Mouse (Mus musculus) megakaryocyte-erythroid progenitor cell, adult 5-6 weeks (primary cell): Measurements from ENCODE around the gene Stxbp6. TPM values are rescaled to one million over a fixed set of nuclear protein-coding genes. Genes with fewer than 3 reads are reported as not detected.
"Not testable (repeated sequence)": the region's sequence is repeated elsewhere in the genome, so short reads cannot be mapped to it uniquely, and the experiment has no call there.

Experiments
- ATAC-seq: replicated peaks from 2 replicates; pipeline ENCODE4 v1.8.0; 2016; ENCODE audit warnings: mild to moderate bottlenecking, inconsistent platforms; ENCODE audit not compliant: severe bottlenecking, poor library complexity, low FRiP score, low TSS enrichment
- total RNA-seq, 2 experiments: library from RNA; stranded (forward) in 1 of 2; stranded (reverse) in 1 of 2; fragments of 200-1000, 215-1000 nt in 1 of 2; fragments of >200 nt in 1 of 2; fragmentation: Nextera tagmentation in 1 of 2; gene quantifications; 2 replicates each; pipeline ENCODE4 v1.2.3; 2014 to 2017

The Stxbp6 gene
- total RNA-seq (2014; fragmentation: Nextera tagmentation), result not detected in 2 replicates
- 0.27 TPM in 1 of 2 replicates, not detected in the other for total RNA-seq (2017)

DNA sequence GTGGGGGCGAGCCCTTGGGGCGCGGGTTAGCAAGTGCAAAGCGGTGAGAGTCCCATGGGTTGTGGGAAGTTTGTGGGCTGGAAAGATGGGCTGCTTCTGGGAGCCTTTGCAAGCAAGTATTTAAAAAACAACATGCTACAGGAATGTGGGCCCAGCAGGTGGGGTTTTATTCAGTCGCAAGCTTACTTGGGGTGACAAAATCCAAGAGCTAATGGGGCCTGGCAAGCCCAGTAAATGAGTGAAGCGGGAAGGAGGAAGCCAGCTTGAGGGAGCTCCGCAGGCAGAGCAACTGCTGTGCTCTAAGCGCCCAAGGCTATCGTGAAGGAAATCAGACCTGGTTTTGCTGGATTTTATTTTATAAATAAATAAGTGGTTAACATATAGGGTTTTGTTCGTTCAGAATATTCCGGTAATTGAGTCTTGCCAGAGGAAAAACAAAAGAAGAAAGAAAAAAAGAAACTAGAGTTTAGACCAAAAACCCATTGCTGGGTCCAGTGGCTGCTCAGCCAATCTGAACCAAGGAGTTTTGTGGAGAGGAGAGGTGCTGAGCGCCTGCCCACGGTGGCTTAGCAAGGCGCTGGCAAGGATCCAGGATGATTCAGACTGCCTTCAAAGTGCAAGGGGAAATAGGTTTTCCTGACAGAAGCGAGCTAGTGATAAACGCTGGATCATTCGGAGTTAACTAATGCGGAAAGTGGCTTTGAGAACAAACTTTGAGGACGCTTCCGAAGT lies at the start of gene Stxbp6:
TSS of gene Stxbp6 (minus strand) at position 99 of the 732 bp plus-strand sequence.
- no peak; the same call in 1 of the 2 replicates for ATAC-seq

DNA sequence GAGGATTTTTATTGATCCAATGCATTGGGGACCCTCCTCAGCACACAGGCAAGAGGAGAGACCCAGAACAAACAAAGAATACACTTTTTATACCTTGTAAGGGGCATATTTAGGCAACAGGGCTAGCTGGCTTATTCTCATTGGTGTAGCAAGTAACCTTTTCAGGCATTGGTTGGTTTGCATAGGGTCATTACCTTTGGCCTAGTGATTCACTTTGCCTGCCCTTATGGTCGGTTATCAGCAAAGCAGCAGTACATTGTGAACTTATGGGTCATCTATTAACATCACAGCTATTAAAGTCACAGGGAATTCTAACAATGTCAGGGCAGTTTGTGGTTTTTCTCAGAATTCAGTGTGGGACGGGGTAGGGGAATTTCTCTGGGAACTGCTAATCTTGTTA lies 28.4 kb upstream of the Stxbp6 start:
- not testable (repeated sequence) for ATAC-seq

DNA sequence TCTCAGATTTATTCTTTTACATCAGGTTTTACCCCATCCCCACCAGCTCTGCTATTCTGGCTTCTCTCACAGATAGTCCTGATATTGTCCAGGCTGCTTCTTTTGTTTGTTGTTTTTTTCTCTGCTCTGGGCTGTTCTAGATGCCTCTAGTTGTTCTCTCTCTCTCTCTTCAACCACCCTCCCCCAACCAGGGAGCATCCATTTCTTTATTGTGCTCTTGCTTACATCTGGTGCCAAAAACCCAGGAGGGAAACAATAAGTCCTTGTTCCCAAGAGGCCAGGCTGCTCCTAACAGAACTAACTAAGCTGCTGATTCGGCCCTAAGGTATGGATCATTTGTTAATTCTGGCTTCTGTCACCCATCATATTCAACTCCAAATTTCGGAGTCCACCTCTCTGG lies 19.2 kb upstream of the Stxbp6 start:
- ATAC-seq, result no peak

DNA sequence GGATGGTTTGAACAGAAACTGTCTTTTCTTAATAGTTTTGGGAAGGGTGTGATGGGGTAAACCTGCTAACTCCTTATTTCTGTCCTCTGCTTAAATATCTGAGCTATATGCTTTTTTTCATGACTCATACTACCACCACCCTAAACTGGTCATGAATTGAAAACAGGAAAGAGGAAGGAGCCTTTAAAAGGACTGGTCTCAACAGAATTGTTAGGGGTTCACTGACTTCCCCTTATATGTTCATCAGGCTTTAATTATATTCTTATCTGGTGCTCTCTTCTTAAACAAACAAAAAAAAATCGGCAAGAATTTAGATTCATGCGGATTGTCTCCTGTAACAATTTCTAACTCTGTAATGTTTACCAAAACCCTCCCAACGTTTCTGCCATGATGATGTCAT lies 17.9 kb upstream of the Stxbp6 start:
- ATAC-seq, result no peak

DNA sequence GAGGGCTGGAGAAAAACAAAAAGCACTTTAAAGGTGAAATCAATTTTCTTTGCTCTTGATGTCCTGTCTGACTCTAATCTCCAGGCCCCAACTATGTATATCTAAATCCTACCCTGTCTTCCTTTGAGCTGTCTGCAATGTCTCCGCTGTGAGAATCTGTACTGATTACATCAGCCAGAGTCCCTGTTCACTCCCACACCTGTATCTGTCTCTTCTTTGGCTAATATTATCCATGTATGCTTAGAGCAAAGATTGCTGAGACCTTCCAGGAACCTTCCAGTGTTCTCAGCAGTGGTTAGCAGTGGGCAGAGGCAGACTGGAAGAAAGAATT lies 8.6 kb upstream of the Stxbp6 start:
- ATAC-seq, result no peak

DNA sequence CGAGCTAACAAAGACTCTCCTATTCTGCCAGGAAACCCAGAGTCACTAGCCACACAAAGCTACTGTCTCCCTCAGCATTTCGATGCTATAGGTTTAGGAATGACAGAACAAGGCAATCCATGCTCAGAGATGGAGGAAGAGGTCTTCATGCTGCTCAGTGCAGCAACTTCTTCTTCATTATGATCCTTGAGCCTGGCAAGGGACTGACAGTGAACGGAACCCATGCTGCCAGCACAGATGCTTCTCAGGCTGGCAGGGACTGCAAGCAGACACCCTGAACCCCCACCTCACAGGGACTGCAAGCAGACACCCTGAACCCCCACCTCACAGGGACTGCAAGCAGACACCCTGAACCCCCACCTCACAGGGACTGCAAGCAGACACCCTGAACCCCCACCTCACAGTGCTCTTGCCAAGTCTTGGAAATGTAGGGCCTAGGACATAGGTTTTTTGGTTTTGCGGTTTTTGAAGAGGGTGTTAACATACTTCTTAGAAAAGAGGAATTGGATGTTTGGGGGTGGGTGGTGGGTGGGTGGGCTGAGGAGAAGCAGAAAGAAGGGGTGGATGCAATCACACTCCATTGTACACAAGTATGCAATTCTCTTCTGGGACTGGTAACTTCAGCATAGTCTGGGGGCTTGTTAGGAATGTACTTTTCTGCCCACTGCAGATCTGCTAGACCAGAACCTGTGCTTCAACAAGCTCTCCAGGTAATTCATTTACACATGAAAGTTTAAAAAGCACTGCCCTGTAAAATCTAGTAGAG lies 8.1 kb upstream of the Stxbp6 start:
- no peak for ATAC-seq

DNA sequence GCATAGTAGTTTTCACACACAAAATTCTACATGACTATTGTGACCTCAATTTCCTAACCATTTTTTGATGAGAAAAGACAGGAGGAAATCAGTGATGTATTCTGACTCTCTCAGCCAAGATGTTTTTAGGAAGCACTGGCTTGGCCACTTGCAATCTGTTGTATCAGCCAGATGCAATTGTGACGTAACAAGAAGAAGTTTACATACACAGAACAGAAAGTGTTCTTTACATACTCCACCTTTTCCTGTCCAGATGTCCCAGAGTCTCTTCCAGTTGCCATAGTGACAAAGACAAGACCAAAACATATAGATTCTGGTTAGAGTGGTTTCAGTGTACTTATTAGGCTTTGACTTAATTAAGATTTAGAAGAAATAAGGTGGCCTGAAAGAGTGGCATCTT lies 7.1 kb upstream of the Stxbp6 start:
- no peak for ATAC-seq

DNA sequence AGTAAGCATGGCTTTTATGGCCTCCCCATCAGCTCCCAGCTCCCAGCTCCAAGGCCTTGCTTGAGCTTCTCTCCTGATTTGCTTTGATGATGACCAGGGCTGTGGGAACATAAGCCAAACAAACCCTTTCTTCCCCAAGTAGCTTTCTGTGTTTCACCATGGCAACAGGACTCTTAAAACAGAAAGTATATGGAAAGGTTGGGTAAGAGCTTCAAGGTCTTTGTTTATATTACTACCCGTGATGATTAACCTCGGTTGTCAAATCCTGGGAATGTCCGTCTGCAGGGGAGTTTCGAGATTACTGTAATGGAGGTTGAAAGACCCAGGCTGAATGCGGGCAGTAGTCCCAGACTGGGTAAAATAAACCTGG lies 6.2 kb upstream of the Stxbp6 start:
- no peak for ATAC-seq

DNA sequence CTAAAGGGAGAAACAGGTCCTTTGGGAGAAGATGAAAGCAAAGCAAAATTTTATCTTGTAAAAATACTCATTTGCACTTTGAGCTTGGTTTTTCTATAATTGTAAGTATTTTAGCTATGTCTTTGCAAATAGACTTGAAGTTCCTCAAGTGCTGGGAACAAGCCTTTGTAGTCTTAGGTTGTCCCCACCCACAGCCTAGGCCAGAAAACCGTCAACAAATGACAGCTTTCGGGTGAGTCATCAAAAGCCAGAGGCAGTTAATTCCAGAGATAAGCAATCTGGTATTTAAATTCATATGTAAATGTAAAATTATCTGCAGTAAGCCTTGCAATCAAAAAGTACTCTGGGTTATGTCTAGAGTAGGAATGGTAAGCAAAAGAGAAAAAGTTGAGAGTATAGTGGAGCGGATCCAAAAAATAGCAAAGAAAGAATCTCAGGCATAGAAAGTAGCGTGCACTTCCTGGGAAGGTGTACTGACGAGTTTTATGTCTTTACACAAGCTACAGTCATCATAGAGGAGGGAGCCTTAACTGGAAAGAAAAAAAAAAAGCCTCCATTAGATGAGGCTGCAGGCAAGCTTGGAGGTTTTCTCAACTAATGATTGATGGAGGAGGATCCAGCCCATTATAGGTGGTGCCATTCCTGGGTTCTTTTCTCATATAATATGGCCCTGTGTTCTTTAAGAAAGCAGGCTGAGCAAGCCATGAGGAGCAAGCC lies 5.7 kb upstream of the Stxbp6 start:
- ATAC-seq, result no peak

DNA sequence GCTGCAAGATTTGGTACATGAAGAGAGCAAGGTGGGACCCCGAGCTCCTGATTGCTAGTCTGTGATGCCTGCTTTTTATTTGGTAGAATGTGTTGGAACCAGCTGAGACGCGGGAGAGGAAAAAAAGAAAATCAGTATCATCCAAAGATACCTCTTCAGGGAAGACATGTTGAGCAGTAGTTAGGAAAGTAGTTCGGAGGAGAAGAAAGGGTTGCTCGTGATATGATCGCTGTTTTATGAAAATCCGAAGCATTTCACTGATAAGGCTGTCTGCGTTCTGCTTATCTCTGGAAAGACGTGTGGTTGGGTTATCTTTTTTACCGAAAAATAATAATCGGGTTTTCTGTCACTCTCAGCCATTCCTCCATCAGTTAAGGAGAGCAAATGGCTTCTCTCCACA lies 1.1 kb upstream of the Stxbp6 start:
- ATAC-seq, result no peak

DNA sequence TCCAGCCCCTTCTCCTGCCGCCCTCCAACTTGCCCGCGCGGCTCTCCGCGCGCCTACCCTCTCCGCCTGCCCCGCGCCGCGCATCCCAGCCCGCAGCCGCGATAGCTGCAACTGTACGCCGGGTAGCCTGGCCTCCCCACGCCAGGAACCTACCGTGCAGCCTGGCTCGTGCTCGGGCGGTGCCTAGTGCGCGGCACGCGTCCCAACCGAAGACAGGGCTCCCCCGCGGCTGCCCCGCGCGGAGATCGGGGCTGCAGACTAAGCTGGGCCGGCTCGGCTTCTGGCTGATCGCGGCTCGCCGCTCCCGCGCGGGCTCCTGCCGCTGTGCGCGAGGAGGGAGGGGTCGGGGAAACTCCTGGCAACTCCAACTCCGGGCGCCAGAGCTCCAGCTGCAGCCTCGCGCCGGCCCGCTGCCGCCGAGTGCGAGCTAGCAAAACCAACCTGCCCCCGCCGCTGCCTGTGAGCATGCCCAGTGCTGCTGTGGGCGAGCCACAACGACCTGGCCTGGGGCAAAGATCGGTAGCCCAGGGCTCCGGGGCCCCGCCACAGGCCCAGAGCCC lies 387 bp downstream of the Stxbp6 start:
- ATAC-seq, result peak; percentile 55

DNA sequence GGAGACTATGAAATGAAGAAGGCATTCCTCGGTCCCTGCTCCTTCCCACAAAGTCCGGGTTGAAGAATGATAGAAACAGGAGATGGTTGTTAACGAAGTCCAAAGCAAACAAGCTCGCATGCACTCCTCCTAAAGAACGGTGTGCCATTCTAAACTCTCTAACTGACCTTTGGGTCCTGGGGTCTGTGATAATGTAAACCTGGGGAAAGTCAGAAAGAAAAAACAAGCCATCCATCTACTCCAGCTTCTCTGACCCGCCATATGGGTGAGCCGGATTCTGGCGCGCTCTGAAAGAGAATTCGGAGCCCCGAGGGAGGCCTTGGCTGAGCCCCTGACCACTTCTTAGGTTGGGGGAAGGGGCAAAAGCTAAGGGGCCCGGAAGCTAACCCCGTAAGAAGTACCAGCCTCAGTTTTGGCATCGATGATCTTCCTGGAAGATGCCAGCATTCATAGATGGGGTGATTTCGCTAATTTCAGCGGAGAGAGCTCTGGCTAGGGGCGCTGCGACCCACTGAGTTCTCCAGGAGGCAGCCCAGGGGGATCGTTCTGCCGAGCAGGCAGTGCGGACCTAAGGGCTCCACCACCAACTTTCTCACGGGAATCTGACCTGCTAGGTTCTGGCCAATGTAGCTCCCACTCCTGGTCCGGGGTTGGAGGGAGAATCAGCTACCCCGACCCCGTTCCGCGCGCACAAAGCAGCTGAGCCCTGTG lies 1.0 kb downstream of the Stxbp6 start:
- ATAC-seq, result no peak

DNA sequence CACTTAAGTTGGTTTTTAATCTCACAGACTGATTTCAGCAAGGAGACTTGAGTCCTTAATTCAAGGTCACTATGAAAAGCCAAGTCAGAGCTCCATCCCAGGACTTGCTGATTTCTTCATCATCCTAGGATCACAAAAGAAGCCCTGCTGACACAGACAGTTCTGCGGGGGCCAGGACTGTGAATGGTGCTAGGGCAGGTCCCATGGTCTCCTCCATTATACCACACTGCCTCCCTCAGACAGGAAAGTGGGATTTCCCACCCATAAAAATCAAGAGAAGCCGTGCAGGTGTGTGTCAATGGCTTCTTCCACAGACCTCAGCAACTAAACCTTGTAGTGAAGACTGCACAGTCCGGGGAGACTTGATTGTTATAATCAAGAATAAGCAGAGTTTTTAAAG lies 2.3 kb downstream of the Stxbp6 start:
- ATAC-seq, result no peak

DNA sequence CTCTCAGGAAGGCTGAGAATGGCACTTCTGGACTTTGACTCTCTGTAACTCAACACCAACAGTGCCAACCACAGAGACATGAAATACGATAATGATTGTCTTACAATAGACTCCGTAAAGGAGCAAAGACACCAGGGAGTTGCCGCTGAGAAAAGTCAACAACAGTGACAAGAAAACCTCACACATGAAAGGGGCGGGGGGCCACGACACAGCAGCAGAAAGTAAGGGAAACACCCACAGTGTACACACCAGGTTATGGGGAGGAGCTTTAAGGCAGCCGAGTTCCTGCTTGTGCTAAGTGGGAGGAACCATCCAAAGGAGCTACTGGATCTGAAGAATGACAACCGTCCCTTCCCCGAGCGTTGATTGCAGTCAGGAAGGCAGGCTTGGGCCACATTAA lies 4.3 kb downstream of the Stxbp6 start:
- no peak for ATAC-seq

DNA sequence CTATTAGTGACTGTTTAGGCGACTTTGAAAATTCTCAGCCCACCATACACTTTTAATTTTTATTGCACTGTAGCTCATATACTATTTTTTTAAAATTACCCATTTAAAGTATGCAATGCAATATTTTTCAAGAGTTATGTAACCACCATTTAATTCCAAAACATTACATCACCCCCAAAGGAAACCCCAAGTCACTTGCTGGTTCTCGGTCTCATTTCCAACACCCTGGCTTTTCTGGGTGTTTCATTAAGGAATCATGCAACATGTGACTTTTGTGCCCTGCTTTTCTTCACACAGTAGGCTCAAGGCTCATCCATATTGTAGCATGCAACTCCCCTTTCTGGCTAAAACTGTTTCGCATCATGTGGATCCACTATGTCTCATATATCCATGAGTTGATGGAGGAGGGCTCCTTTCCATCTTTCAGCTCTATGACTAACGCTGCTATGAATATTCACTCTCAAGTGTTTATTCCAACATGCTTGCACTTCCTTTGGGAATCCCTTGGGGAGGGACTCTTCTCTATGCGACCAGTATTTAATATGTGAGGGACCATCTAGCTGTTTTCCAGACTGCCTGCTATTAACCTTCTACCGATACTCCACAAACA lies 6.3 kb downstream of the Stxbp6 start:
- ATAC-seq, result no peak

DNA sequence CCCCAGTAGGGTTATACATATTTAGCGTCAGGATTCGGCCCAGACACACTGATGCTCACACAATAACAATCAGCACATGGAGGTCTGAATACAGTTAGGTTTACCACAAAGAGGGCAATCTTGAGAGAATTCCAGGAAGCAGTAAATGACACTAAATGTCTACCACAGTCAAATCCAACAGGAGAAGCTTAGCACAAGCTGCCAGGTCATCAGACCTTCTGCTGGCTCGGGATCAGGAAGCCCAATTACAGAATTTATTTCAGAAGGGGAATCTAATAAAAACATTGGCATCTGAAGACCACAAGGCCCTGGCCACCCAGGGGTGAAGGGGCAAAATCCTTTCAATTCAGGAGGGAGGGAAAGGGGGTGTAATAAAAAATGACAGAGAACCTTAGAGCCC lies 6.8 kb downstream of the Stxbp6 start:
- ATAC-seq, result no peak

DNA sequence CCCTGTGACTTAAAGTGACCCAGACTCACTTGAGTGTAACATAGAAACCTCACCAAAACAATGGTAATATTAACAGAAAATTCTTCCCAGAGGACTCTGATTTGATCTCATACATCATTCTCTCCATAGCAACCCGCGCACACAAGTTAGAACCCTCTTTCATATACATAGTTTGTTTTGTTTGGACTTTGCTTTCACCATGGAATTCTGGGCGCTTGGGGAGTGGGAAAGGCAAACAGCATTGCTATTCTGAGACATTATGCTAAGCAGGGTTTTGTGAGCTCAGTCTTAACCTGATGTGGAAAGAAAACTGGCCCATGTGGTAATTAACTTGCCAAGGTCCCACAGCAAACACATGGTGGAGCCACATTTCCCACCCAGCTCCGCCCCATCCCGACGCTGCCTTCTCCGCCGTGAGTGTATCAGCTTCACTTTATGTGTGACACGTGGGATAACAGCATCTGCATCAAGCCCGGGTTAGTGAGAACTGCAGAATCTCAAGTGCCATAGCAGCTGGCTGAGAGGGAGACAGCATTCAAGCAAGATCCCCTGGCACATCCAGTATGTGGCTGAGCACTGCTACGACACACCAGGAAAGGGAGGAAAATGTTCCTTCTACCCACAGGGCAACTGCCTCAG lies 7.3 kb downstream of the Stxbp6 start:
- no peak for ATAC-seq

DNA sequence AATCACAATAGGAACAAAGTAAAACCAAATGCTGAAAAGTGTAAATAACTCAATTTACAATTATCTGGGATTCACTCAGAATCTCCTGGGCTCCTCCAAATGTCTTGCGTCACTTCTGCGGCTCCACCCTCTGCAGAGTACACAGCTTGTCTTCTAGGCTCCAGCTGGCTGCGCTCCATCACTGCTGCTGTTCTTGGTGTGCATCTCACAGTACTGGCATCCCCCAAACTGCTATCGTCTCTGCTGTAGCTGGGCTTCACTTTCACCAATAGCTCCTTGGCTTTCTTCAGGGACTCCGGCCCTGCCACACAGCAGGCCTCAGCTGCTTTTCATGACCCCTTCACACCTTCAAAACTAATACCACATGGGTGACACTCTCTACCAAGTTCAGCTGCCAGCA lies 10.9 kb downstream of the Stxbp6 start:
- ATAC-seq, result no peak

DNA sequence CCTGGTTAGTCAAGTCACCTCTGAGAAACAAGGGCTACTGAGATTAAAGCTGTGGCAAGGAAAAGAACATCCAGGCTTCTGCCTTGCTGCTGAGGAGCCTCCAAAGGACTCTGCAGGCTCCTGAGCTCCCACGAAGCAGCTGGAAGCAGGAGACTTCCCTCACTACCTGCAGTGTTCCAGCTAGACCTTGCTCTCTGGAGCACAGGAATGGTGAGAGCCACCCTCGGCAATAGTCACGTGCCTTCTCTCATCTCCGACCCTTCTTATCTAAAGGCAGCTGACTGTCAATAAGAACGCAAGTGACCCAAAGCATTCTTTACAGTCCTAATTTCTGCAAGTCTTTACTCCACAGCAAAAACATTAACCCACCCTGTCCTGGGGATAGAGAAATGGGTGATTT lies 13.2 kb downstream of the Stxbp6 start:
- ATAC-seq, result no peak
